Mouse (Mus musculus) hindbrain, postnatal 0 days (tissue): Measurements from ENCODE around the gene Lrrc49. TPM values are rescaled to one million over a fixed set of nuclear protein-coding genes. Genes with fewer than 3 reads are reported as not detected.

Experiments used
- ATAC-seq: fragments of 200-750 bp; cut with Nextera tagmentation; 2 replicates; pipeline ENCODE4 v1.8.0; 2017; ENCODE audit warnings: mild to moderate bottlenecking, moderate TSS enrichment, moderate library complexity
- DNase-seq: peaks from one replicate; pipeline ENCODE4 v3.0.0-alpha.2; 2015; ENCODE audit warnings: low spot score
- H3K27ac ChIP-seq: fragments of 300-500 bp; sonication (generic); 2 replicates; pipeline ENCODE4 v1.5.1; 2014; ENCODE audit warnings: mild to moderate bottlenecking
- H3K27me3 ChIP-seq: fragments of 300-500 bp; sonication (generic); 2 replicates; pipeline ENCODE4 v1.6.1; 2014; ENCODE audit warnings: low read length, mixed read lengths; ENCODE audit not compliant: insufficient read depth
- H3K36me3 ChIP-seq: fragments of 300-500 bp; sonication (generic); 2 replicates; pipeline ENCODE4 v1.6.1; 2014; ENCODE audit warnings: low read length, mixed read lengths; ENCODE audit not compliant: insufficient read depth
- H3K4me1 ChIP-seq: fragments of 300-500 bp; sonication (generic); 2 replicates; pipeline ENCODE4 v1.6.1; 2014; ENCODE audit warnings: antibody characterized with exemption, low read length, mixed read lengths; ENCODE audit not compliant: insufficient read depth
- H3K4me2 ChIP-seq: fragments of 300-500 bp; sonication (generic); 2 replicates; pipeline ENCODE4 v1.6.1; 2014; ENCODE audit warnings: low read depth, mild to moderate bottlenecking, low read length, moderate library complexity, mixed read lengths
- H3K4me3 ChIP-seq: fragments of 300-500 bp; sonication (generic); 2 replicates; pipeline ENCODE4 v1.5.1; 2014; ENCODE audit warnings: low read length
- H3K9ac ChIP-seq: fragments of 300-500 bp; sonication (generic); replicated peaks from 2 replicates; pipeline ENCODE4 v1.6.1; 2014; ENCODE audit warnings: mild to moderate bottlenecking, low read length, moderate library complexity, mixed read lengths
- H3K9me3 ChIP-seq: fragments of 300-500 bp; sonication (generic); 2 replicates; pipeline ENCODE4 v1.6.1; 2016; ENCODE audit warnings: low read length, mixed read lengths
- CTCF ChIP-seq: IDR thresholded peaks from 2 replicates; pipeline ENCODE4 v1.5.1; 2016; ENCODE audit warnings: antibody characterized with exemption, control low read depth, low read depth
- WGBS: fragments of 180-500 bp; shearing (Covaris S2); extraction: QIAGEN DNeasy Blood & Tissue Kit; methylation state at CpG from one replicate; pipeline ENCODE4 v1.1.7; 2014; 5-methylcytosine and 5-hydroxymethylcytosine counted together
- polyA plus RNA-seq: library from polyadenylated mRNA; unstranded; fragments of >200 nt; fragmentation: Nextera tagmentation; extraction: Ambion mirVana; gene quantifications from 2 replicates; pipeline ENCODE4 v1.2.1, GENCODE M21; 2015
- total RNA-seq: library from RNA; depleted of rRNA; stranded (reverse); fragments of >200 nt; gene quantifications from 2 replicates; pipeline ENCODE4 v1.2.3, GENCODE M21; 2014

Lrrc49 gene
- total and polyA plus RNA-seq, 2 experiments from 2014 or later = 48.6 to 71.1 TPM

DNA sequence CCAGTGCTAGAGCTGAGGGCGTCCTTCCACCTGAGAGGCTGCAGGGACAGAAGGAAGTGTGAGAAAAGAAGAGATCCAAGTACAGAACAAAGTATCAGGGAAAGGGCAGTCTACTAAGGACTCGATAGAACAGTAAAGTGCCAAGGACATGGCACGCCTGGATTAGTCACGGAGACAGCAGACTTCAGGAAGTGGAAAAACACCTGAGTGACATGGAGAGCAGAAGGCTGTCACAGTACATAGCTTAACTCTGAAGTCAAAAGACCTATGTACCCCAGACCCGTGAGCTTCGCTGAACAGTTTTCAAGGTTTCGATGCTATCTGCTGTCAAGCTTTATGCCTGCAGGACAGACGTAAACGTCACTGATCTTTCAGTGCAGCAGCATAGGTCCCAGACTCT, 79.1 kb downstream of the Lrrc49 start:
- H3K9ac ChIP-seq = no peak overlapping the region
- H3K9me3 ChIP-seq = no peaks in the 10 kb centered on the region
- peaks cover 25% of the 10 kb centered on the region for H3K36me3 ChIP-seq
- WGBS = 93% methylated on average over 9 of the region's 9 CpGs
- no peak for TF ChIP-seq CTCF
- H3K4me2 ChIP-seq = no peak overlapping the region
- DNase-seq (no peak), ATAC-seq (no peak)
- H3K4me1 ChIP-seq = no peaks in the 10 kb centered on the region
- no peak overlapping the region for H3K27ac ChIP-seq
- no peak overlapping the region for H3K4me3 ChIP-seq
- H3K27me3 ChIP-seq = no peaks in the 10 kb centered on the region

DNA sequence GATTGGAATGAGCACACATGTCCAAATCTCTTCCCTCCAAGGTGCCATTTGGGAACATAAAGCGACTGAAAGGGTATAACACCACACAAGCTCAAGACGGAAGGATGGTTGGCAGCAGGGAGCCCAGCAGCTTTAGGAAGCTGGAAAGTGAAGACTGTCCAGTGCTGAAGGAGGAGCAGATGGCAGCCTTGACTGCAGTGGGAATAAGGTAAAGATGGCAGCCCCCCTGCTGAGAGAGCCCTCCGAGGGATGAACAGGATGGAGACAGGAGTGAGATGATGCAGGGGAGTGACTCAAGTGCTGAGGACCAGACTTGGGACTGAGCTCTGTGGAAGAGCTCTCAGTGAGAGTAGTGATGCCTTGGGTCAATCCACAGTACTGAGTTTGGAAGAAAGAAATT, 79.9 kb downstream of the Lrrc49 start:
- Histone ChIP-seq H3K4me2 (no peak overlapping the region), H3K9ac (no peak overlapping the region), H3K36me3 (peaks cover 25% of the 10 kb centered on the region; the same call in 1 of the 2 replicates), H3K4me3 (no peak overlapping the region), H3K4me1 (no peaks in the 10 kb centered on the region), H3K27ac (no peak overlapping the region), H3K27me3 (no peaks in the 10 kb centered on the region), H3K9me3 (no peaks in the 10 kb centered on the region)
- TF ChIP-seq CTCF = no peak
- ATAC-seq (no peak), DNase-seq (no peak)
- whole genome bisulfite sequencing = 73% methylated on average over 3 of the region's 3 CpGs

DNA sequence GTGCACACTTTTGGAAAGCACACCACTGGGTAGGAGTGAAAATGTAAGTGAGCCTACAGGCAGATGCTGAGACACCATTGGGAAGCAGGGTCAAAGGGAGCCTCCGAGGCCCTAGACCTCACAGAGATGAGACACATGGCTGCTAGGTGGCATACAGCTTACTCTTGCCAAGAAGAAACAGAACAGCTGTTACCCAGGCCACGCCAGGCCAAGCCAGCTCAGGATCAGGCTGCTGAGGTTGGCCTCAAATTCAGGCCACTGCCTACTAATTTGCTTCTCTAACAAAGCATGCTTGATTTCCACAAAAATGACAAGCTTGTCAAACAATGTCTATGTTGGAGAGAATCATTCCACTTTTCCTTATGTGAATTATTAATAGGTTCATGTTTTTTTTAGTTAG, 83.0 kb downstream of the Lrrc49 start:
- H3K27me3 ChIP-seq = no peaks in the 10 kb centered on the region
- peak; percentile 45 for DNase-seq
- no peak overlapping the region for H3K4me3 ChIP-seq

DNA sequence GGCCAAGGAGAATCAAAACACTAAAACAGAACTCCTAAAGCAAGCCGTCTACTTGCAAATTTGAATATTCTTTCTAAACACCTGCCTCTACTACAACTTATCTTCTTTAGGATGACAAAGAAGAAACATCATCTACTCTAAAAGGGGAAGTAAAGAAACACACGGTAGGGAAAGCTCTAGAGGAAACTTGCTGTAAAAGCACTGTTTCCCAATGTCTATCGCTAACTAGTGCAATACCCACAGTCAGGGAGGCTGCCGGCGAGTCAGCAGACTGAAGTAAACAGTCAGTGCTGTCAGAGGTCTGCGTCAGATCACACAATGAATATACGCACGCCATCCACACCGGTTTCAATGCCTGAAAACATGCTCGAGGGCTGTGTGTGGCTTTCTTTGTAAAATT, 86.0 kb downstream of the Lrrc49 start:
- Histone ChIP-seq H3K27ac (no peak overlapping the region), H3K4me3 (no peak overlapping the region), H3K36me3 (peaks cover 21% of the 10 kb centered on the region), H3K9ac (no peak overlapping the region), H3K4me1 (no peaks in the 10 kb centered on the region), H3K9me3 (no peaks in the 10 kb centered on the region), H3K27me3 (no peaks in the 10 kb centered on the region), H3K4me2 (no peak overlapping the region)
- WGBS = 78% methylated on average over 10 of the region's 10 CpGs
- no peak for ATAC-seq
- no peak for TF ChIP-seq CTCF
- DNase-seq = no peak

More for the DNA sequence above, 83.0 kb downstream of the Lrrc49 start:
- 0 out of 2 replicates have a peak, but pooled peaks have one; percentile 24 for ATAC-seq
- H3K4me1 ChIP-seq = no peaks in the 10 kb centered on the region
- 58% methylated on average over 2 of the region's 2 CpGs for WGBS
- no peak overlapping the region for H3K27ac ChIP-seq
- H3K9me3 ChIP-seq = no peaks in the 10 kb centered on the region
- no peak overlapping the region for H3K9ac ChIP-seq
- peaks cover 19% of the 10 kb centered on the region; the same call in 1 of the 2 replicates for H3K36me3 ChIP-seq
- no peak for TF ChIP-seq CTCF
- no peak overlapping the region for H3K4me2 ChIP-seq

DNA sequence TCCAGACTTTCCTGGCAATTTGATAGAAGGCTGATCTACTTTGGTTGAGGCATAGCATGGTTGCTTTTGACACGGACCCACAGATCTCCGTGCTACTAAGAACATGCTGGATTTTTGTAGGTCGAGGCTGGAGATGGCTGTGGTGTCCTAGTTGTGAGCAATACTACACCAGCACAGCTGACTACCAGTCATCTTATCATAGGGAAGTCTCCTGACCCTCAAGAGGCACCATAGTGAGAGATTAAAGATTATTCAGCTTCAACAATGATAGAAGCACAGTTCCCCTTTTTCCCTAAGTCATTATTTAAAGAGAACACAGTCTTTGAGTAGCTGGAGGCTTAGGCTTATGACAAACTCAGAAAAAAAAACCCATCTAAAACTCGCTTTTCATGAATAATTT, 87.7 kb downstream of the Lrrc49 start:
- H3K36me3 ChIP-seq = peaks cover 27% of the 10 kb centered on the region
- no peak overlapping the region for H3K27ac ChIP-seq
- WGBS = 90% methylated on average over 4 of the region's 4 CpGs
- H3K4me1 ChIP-seq = no peaks in the 10 kb centered on the region
- no peak for TF ChIP-seq CTCF
- no peak overlapping the region for H3K9ac ChIP-seq
- H3K27me3 ChIP-seq = no peaks in the 10 kb centered on the region
- H3K4me2 ChIP-seq = no peak overlapping the region
- ATAC-seq = no peak
- H3K9me3 ChIP-seq = no peaks in the 10 kb centered on the region
- H3K4me3 ChIP-seq = no peak overlapping the region
- no peak for DNase-seq

DNA sequence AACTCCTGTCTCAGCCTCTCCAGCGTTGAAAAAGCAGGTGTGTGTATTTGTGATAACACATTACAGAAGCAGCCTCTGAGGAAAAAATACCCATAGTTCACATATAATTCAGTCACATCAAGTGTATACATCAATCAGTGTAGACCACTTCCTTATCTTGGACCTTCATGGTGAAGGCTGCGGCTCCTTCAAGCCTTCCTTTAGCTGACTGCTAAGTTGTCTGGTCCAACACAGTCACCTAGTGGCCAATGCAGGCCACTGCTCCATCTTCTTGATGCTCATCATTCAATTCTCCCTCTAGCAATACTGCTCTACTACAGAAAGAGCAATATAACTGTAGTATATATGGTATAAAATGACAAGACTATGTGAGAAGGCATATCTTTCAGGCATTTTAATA, 88.5 kb downstream of the Lrrc49 start:
- no peaks in the 10 kb centered on the region for H3K27me3 ChIP-seq
- DNase-seq (peak; percentile 82), ATAC-seq (peak; percentile 76)
- no peak overlapping the region for H3K4me2 ChIP-seq
- no peak overlapping the region for H3K4me3 ChIP-seq
- H3K9ac ChIP-seq = no peak overlapping the region
- H3K4me1 ChIP-seq = no peaks in the 10 kb centered on the region
- H3K9me3 ChIP-seq = no peaks in the 10 kb centered on the region
- peaks cover 27% of the 10 kb centered on the region for H3K36me3 ChIP-seq
- 54% methylated on average over 2 of the region's 2 CpGs for WGBS
- peak; percentile 93 for TF ChIP-seq CTCF
- no peak overlapping the region for H3K27ac ChIP-seq

DNA sequence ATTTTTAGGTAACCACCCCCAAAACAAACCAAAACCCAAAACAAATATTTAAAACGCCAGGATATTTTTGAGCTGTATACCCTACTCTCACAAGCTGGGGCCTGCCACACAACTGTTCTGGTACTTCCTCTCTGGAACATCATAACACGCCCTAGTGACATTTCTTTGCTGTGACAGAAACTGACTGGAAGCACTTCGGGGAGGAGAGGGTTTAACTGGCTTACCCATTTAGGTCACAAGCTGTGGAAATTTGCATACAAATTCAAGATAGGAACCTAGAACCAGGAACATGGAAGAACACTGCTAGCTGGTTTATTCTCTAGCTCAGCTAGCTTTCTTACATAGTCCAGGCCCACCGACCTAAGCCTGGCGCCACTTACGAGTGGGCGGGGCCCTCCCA, 92.6 kb downstream of the Lrrc49 start:
- H3K4me1 ChIP-seq = no peaks in the 10 kb centered on the region
- no peak overlapping the region for H3K27ac ChIP-seq
- no peak overlapping the region for H3K4me2 ChIP-seq
- DNase-seq = no peak
- H3K36me3 ChIP-seq = peaks cover 21% of the 10 kb centered on the region
- H3K9me3 ChIP-seq = no peaks in the 10 kb centered on the region
- WGBS = 77% methylated on average over 7 of the region's 7 CpGs
- no peak overlapping the region for H3K9ac ChIP-seq
- no peak overlapping the region for H3K4me3 ChIP-seq
- H3K27me3 ChIP-seq = no peaks in the 10 kb centered on the region
- ATAC-seq = no peak
- TF ChIP-seq CTCF = no peak
